Mouse (Mus musculus) macrophage (primary cell): ENCODE measurements around the gene Tapbp. TPM values are rescaled to one million over a fixed set of nuclear protein-coding genes. Genes with fewer than 3 reads are reported as not detected.

Experiments
- H3K27ac ChIP-seq: fragments of 350-480 bp; formaldehyde crosslinking; 2 replicates; pipeline ENCODE4 v1.9.0; 2021
- H3K36me3 ChIP-seq: fragments of 350-480 bp; formaldehyde crosslinking; 2 replicates; pipeline ENCODE4 v1.9.0; 2021; ENCODE audit errors: inconsistent target
- H3K4me3 ChIP-seq: fragments of 350-480 bp; formaldehyde crosslinking; 2 replicates; pipeline ENCODE4 v1.9.0; 2021; ENCODE audit errors: inconsistent target
- H3K79me2 ChIP-seq: fragments of 350-480 bp; formaldehyde crosslinking; 2 replicates; pipeline ENCODE4 v1.9.0; 2021; ENCODE audit errors: inconsistent target
- WGBS: methylation state at CpG from one replicate; pipeline ENCODE4 v1.1.7; 2026; ENCODE audit warnings: inconsistent platforms; ENCODE audit not compliant: missing documents; 5-methylcytosine and 5-hydroxymethylcytosine counted together
- polyA plus RNA-seq: library from polyadenylated mRNA; stranded (reverse); fragments of 250-400 nt; gene quantifications from 3 replicates; pipeline ENCODE4 v1.2.4, GENCODE M21; 2018; ENCODE audit warnings: inconsistent platforms

Tapbp gene
- polyA plus RNA-seq, 1 experiment from 2014 or later, result 235 TPM

- Histone ChIP-seq H3K79me2 (no peaks in the 10 kb centered on the region), H3K36me3 (peaks cover 18% of the 10 kb centered on the region), H3K27ac (no peak overlapping the region), H3K4me3 (no peak overlapping the region)
- 86% methylated on average over 4 of the region's 4 CpGs for WGBS
Observed at GRCm38 (mm10) chr17:33969394-33969793, 53.7 kb downstream of the Tapbp start.

DNA sequence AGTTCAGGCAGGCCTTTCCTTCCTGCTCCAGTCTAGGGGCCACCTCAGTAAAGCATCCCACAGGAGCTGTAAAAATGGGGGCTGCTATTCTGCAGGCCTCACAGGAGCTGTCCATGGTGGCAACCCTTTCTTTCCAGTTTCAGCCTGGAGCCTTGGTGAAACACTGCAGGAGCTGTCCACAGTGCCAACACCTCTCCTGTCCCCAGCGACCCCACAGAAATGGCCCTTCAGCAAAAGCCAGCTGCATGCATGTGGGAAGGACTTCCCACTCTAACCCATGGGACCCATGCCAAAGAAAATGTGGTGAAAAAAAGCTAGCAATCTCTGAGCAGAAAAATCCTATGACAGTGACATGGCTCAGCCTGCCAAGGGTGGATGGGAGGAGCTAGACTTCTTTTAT, 57.0 kb downstream of the Tapbp start:
- H3K79me2 ChIP-seq, result peaks cover 13% of the 10 kb centered on the region; the same call in 1 of the 2 replicates
- peaks cover 17% of the 10 kb centered on the region for H3K36me3 ChIP-seq
- H3K27ac ChIP-seq, result no peak overlapping the region
- H3K4me3 ChIP-seq, result no peak overlapping the region
- 33% methylated on average over 1 of the region's 1 CpGs for WGBS

- Histone ChIP-seq H3K27ac (no peak overlapping the region), H3K36me3 (peaks cover 17% of the 10 kb centered on the region), H3K4me3 (no peak overlapping the region), H3K79me2 (peaks cover 20% of the 10 kb centered on the region; the same call in 1 of the 2 replicates)
- WGBS, result 78% methylated on average over 3 of the region's 3 CpGs
Observed at GRCm38 (mm10) chr17:33973572-33973971, 57.9 kb downstream of the Tapbp start.

- peak overlapping the region; percentile 89 for H3K27ac ChIP-seq
- peaks cover 17% of the 10 kb centered on the region for H3K36me3 ChIP-seq
- peaks cover 20% of the 10 kb centered on the region; the same call in 1 of the 2 replicates for H3K79me2 ChIP-seq
- H3K4me3 ChIP-seq, result peak overlapping the region; percentile 68
- WGBS, result 7% methylated on average over 56 of the region's 57 CpGs
Observed at GRCm38 (mm10) chr17:33977861-33978557, 62.3 kb downstream of the Tapbp start.

DNA sequence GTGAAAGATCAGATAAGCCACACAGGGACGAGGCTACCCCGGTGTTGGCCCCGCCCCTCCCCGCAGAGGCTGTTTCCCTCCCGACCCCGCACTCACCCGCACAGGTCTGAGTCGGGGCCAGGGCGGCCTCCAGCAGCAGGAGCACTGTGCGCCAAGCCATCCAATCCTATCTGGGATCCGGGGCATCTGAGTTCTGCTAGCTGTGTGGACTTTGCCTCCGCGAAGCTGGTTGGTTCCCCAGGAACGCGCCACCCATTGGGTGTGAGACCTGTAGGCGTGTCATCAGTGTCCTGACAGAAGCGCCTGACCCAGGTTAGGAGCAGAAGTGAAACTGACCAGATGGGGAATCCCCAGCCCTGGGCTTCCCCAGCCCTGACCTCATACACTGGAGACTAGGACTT, 62.9 kb downstream of the Tapbp start:
- Histone ChIP-seq H3K27ac (peak overlapping the region; percentile 89), H3K36me3 (peaks cover 17% of the 10 kb centered on the region), H3K4me3 (peak overlapping the region; percentile 68), H3K79me2 (peaks cover 20% of the 10 kb centered on the region; the same call in 1 of the 2 replicates)
- WGBS, result 1% methylated on average over 17 of the region's 17 CpGs

Other genes starting within 250 kb of the Tapbp start
- 138 to 351 TPM (median 174 TPM) in 3 replicates for gene Hnrnpm, start 229.0 kb upstream of the Tapbp start, polyA plus RNA-seq
- 31.4 to 62.1 TPM (median 56.3 TPM) in 3 replicates for gene March2, start 197.2 kb upstream of the Tapbp start, polyA plus RNA-seq
- gene Rab11b, start 155.4 kb upstream of the Tapbp start, polyA plus RNA-seq, result 103 to 129 TPM (median 115 TPM) in 3 replicates
- 5.8 to 23.0 TPM (median 12.1 TPM) in 3 replicates for gene Angptl4, start 134.1 kb upstream of the Tapbp start, polyA plus RNA-seq
- 5.5 to 10.9 TPM (median 9.8 TPM) in 3 replicates for gene Kank3, start 105.4 kb upstream of the Tapbp start, polyA plus RNA-seq
- gene Rps28, start 91.3 kb upstream of the Tapbp start, polyA plus RNA-seq, result 746 to 2,425 TPM (median 1,878 TPM) in 3 replicates
- gene Ndufa7, start 91.3 kb upstream of the Tapbp start, polyA plus RNA-seq, result 105 to 236 TPM (median 213 TPM) in 3 replicates
- 2.0 to 5.0 TPM (median 4.1 TPM) in 3 replicates for gene Cd320, start 72.8 kb upstream of the Tapbp start, polyA plus RNA-seq
- gene Gm7029, start 42.1 kb upstream of the Tapbp start, polyA plus RNA-seq, result not detected in 3 replicates
- gene Kifc1, start 25.2 kb upstream of the Tapbp start, polyA plus RNA-seq, result 1.3 to 6.1 TPM (median 2.3 TPM) in 3 replicates
- 1.8 TPM in 1 of 3 replicates, not detected in the others for gene Platr17, start 10.8 kb upstream of the Tapbp start, polyA plus RNA-seq
- gene Daxx, start 6.5 kb upstream of the Tapbp start, polyA plus RNA-seq, result 32.1 to 95.9 TPM (median 50.6 TPM) in 3 replicates
- 18.2 to 24.0 TPM (median 21.3 TPM) in 3 replicates for gene Zbtb22, start within 50 bp of the Tapbp start, polyA plus RNA-seq
- 36.9 to 101 TPM (median 53.4 TPM) in 3 replicates for gene Rgl2, start 13.6 kb downstream of the Tapbp start, polyA plus RNA-seq
- gene Pfdn6, start 24.4 kb downstream of the Tapbp start, polyA plus RNA-seq, result 39.8 to 92.0 TPM (median 50.8 TPM) in 3 replicates
- 10.9 to 27.3 TPM (median 11.8 TPM) in 3 replicates for gene Wdr46, start 24.8 kb downstream of the Tapbp start, polyA plus RNA-seq
- 4.0 to 11.7 TPM (median 6.8 TPM) in 3 replicates for gene B3galt4, start 35.6 kb downstream of the Tapbp start, polyA plus RNA-seq
- gene Vps52, start 39.9 kb downstream of the Tapbp start, polyA plus RNA-seq, result 30.3 to 39.3 TPM (median 30.5 TPM) in 3 replicates
- 829 to 1,952 TPM (median 1,389 TPM) in 3 replicates for gene Rps18, start 40.1 kb downstream of the Tapbp start, polyA plus RNA-seq
- 2,418 to 4,239 TPM (median 2,994 TPM) in 3 replicates for gene H2-K1, start 84.4 kb downstream of the Tapbp start, polyA plus RNA-seq
- gene Ring1, start 108.8 kb downstream of the Tapbp start, polyA plus RNA-seq, result 12.0 to 17.2 TPM (median 17.1 TPM) in 3 replicates
- 28.2 to 38.3 TPM (median 35.6 TPM) in 3 replicates for gene H2-Ke6, start 112.2 kb downstream of the Tapbp start, polyA plus RNA-seq
- gene Slc39a7, start 115.8 kb downstream of the Tapbp start, polyA plus RNA-seq, result 67.7 to 120 TPM (median 117 TPM) in 3 replicates
- 15.5 to 33.4 TPM (median 20.0 TPM) in 3 replicates for gene Rxrb, start 115.9 kb downstream of the Tapbp start, polyA plus RNA-seq
- gene Col11a2, start 123.5 kb downstream of the Tapbp start, polyA plus RNA-seq, result 0.79 to 1.6 TPM (median 1.2 TPM) in 3 replicates
- 0.25 to 1.4 TPM (median 0.62 TPM) in 3 replicates for gene H2-Oa, start 176.4 kb downstream of the Tapbp start, polyA plus RNA-seq
- 19.1 to 57.0 TPM (median 47.3 TPM) in 3 replicates for gene H2-DMa, start 203.6 kb downstream of the Tapbp start, polyA plus RNA-seq
- 130 to 435 TPM (median 155 TPM) in 3 replicates for gene Brd2, start 206.7 kb downstream of the Tapbp start, polyA plus RNA-seq
- 1.2 to 2.2 TPM (median 1.8 TPM) in 3 replicates for gene H2-DMb2, start 227.4 kb downstream of the Tapbp start, polyA plus RNA-seq
- gene H2-DMb1, start 237.2 kb downstream of the Tapbp start, polyA plus RNA-seq, result 26.4 to 54.6 TPM (median 34.2 TPM) in 3 replicates